Comparison of ENCODE assay signal across 8 mouse cellular contexts in genomic region chrX:7322288-7322687, GRCm38 (mm10). TPM values are rescaled to one million over a fixed set of nuclear protein-coding genes. Genes with fewer than 3 reads are reported as not detected.
DNase-seq lines count a peak whose midpoint lies in the region; TF ChIP-seq lines count a peak whose summit lies in the region.
"Had no signal": no experiment of that assay in that cellular context is flagged by ENCODE, and none has a peak within 500 bp of the region (broad histone marks: within the 10 kb centered on the region; RNA-seq: fewer than 3 reads in every experiment).

No protein-coding gene starts in this region.

- peak; percentile 41; the same call in 1 of the 2 replicates for TF ChIP-seq CTCF in small intestine, adult 2 months (IDR thresholded peaks at IDR 0.05; ENCODE audit: extremely low read depth, insufficient read length, insufficient replicate concordance, low read depth, low read length)

- WGBS in small intestine, adult 2 months, result 6% methylated on average over 7 of the region's 7 CpGs

- H3K4me1 ChIP-seq in small intestine, adult 2 months (ENCODE audit: control insufficient read depth, insufficient read depth, insufficient read length, low read length), result no peaks in the 10 kb centered on the region
- H3K4me1 ChIP-seq: stomach, embryonic 15.5 days had no signal

- H3K27ac ChIP-seq in small intestine, adult 2 months (ENCODE audit: insufficient read depth, low read depth, low read length), result no peak overlapping the region
- H3K27ac ChIP-seq: stomach, embryonic 15.5 days had no signal

- no peaks in the 10 kb centered on the region for H3K36me3 ChIP-seq in small intestine, adult 2 months (ENCODE audit: control insufficient read depth, insufficient read depth, low read length)
- H3K36me3 ChIP-seq: stomach, embryonic 15.5 days had no signal

- no peak for TF ChIP-seq POLR2A in small intestine, adult 2 months (IDR thresholded peaks at IDR 0.05; ENCODE audit: low read depth, low read length)

- DNase-seq in 3134 (ENCODE audit: extremely low read depth, insufficient read length, low spot score), result peak; percentile 29
- DNase-seq in B cell, adult 2 months, result peak; percentile 72 to 73
- DNase-seq in brain, adult 2 months (ENCODE audit: low read depth, low spot score), result peak; percentile 73
- DNase-seq in frontal cortex, postnatal 36 days (ENCODE audit: low spot score in 2 of 2), result peak; percentile 35 to 66
- peak; percentile 35 for DNase-seq in layer of hippocampus, adult 9-10 months (ENCODE audit: low spot score)
- peak; percentile 40 for DNase-seq in lung, postnatal 25 days (ENCODE audit: low spot score)

- no peaks in the 10 kb centered on the region for H3K27me3 ChIP-seq in small intestine, adult 2 months (ENCODE audit: control insufficient read depth, insufficient read depth, low read length)
- H3K27me3 ChIP-seq: stomach, embryonic 15.5 days had no signal

- no peak overlapping the region for H3K4me3 ChIP-seq in small intestine, adult 2 months (ENCODE audit: low read depth, low read length)
- H3K4me3 ChIP-seq: stomach, embryonic 15.5 days had no signal

RNA-seq across cellular contexts. Expression of gene Clcn5, which starts 3.1 kb away (rescaled TPM):
- polyA plus RNA-seq in small intestine, adult 2 months (2012; rRNA removed), result 2.5 and 6.7 TPM in 2 replicates

RNA-seq across cellular contexts. Expression of gene Usp27x, which starts 53.3 kb away (rescaled TPM):
- 0.28 and 0.41 TPM in 2 replicates for polyA plus RNA-seq in small intestine, adult 2 months (2012; rRNA removed)
